Mouse (Mus musculus): Measurements from ENCODE around the gene Fcrlb. TPM values are rescaled to one million over a fixed set of nuclear protein-coding genes. Genes with fewer than 3 reads are reported as not detected.

Fcrlb gene
- polyA plus RNA-seq, 1 experiment from 2014 or later: 1.1 TPM

DNA sequence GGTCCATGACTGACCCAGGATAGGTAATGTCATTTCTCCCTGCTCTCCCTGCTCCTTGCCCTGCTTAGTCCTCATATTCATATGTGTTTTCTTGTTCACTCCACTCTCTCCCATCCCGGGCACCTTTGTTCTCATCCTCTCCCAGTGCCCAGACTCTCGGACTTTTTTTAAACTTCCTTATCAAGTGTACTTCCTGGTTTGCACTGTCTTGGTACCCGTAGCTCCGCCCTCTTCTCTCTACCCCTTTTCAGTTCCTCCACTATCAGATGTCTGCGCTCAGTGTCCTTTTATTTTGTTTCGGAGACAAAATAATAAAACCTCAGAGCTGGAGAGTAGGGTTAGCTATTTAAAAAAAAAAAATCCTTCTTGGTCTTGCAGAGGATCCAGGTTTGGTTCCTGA, 11.7 kb upstream of the Fcrlb start:
- no peak overlapping the region for H3K9ac ChIP-seq (ENCODE audit: low read depth, low read length)
- no peaks in the 10 kb centered on the region for H3K4me1 ChIP-seq (ENCODE audit: control insufficient read depth, insufficient read depth, low read length)
- no peak overlapping the region for H3K27ac ChIP-seq (ENCODE audit: low read length)
- WGBS: 92% methylated on average over 6 of the region's 6 CpGs
- no peaks in the 10 kb centered on the region for H3K36me3 ChIP-seq (ENCODE audit: control insufficient read depth, insufficient read depth, low read length)
- no peak for ATAC-seq
- no peaks in the 10 kb centered on the region for H3K27me3 ChIP-seq (ENCODE audit: control insufficient read depth, insufficient read depth, low read depth, low read length)
- H3K4me2 ChIP-seq (ENCODE audit: low read length): no peak overlapping the region
- H3K9me3 ChIP-seq (replicated peaks; ENCODE audit: control insufficient read depth, low read length, poor library complexity, severe bottlenecking): no peaks in the 10 kb centered on the region
- no peak overlapping the region for H3K4me3 ChIP-seq (ENCODE audit: low read depth, low read length)

- Histone ChIP-seq H3K4me1 (ENCODE audit: control insufficient read depth, insufficient read depth, low read length) (no peaks in the 10 kb centered on the region), H3K4me3 (ENCODE audit: low read depth, low read length) (no peak overlapping the region), H3K4me2 (ENCODE audit: low read length) (no peak overlapping the region), H3K9me3 (replicated peaks; ENCODE audit: control insufficient read depth, low read length, poor library complexity, severe bottlenecking) (no peaks in the 10 kb centered on the region), H3K27me3 (ENCODE audit: control insufficient read depth, insufficient read depth, low read depth, low read length) (no peaks in the 10 kb centered on the region), H3K36me3 (ENCODE audit: control insufficient read depth, insufficient read depth, low read length) (no peaks in the 10 kb centered on the region), H3K9ac (ENCODE audit: low read depth, low read length) (no peak overlapping the region), H3K27ac (ENCODE audit: low read length) (no peak overlapping the region)
- ATAC-seq: no peak
- 93% methylated on average over 8 of the region's 8 CpGs for WGBS
These were observed 6.6 kb upstream of the Fcrlb start for GRCm38 (mm10) chr1:170919308-170919707.

DNA sequence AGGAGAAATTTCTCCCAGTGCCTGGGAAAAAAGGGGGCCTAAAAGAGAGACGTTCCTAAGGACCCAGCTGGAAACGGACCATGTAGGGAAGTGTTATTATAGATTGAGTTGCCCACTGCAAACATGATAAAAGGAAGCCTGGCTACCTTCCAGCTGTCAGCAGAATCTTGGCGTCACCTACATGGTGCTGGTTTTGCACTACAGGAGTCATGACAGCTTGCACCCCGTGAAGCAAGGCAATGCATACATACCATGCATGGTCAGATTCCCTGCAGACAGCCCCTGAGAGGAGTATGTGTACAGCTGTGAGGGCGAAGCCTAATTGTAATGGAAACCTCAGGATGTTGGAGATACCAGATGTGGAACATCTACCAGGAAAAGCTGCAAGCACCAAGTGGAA, 2.9 kb upstream of the Fcrlb start:
- H3K4me2 ChIP-seq (ENCODE audit: low read length): no peak overlapping the region
- no peaks in the 10 kb centered on the region for H3K36me3 ChIP-seq (ENCODE audit: control insufficient read depth, insufficient read depth, low read length)
- H3K27ac ChIP-seq (ENCODE audit: low read length): no peak overlapping the region
- no peaks in the 10 kb centered on the region for H3K9me3 ChIP-seq (replicated peaks; ENCODE audit: control insufficient read depth, low read length, poor library complexity, severe bottlenecking)
- H3K27me3 ChIP-seq (ENCODE audit: control insufficient read depth, insufficient read depth, low read depth, low read length): 0 out of 2 replicates have a peak, but pooled peaks cover 2% of the 10 kb centered on the region
- H3K9ac ChIP-seq (ENCODE audit: low read depth, low read length): no peak overlapping the region
- ATAC-seq: no peak
- H3K4me3 ChIP-seq (ENCODE audit: low read depth, low read length): no peak overlapping the region
- 80% methylated on average over 5 of the region's 5 CpGs for WGBS
- H3K4me1 ChIP-seq (ENCODE audit: control insufficient read depth, insufficient read depth, low read length): no peaks in the 10 kb centered on the region

DNA sequence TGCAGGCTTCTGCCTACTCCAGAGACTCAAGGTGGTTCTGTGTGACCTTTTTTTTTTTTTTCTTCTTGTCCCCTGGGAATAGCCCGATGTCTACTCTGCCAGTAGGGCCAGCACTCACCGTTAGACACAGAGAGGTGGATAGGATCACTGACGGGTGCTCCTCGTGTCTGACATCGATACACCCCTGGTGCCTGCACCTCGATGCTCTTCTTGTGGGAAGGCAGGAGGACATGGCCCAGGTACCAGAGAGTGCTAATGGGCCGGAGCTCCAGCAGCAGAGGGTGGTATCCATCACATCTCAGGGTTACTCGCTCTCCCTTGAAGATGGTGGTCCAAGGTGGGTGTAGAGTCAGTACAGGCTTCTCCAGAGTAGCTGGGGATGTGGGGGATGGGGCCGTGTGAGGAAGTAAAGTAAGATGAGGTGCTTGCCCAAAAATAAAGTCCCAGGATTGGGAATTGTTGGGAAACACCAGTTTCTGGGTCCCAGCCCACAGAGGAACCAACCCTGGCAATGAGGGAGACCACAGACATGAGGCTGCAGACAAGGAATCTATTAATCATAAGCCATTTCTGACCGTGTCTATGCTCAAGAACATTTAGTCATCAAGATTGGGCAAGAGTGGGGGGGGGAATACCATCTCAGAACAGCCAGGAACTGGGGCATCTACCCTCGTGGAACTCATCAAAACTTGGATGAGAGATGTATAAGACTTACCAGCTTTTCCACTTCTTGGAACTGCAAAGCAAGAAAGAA, 657 bp downstream of the Fcrlb start:
- 83% methylated on average over 11 of the region's 11 CpGs for WGBS
- H3K9ac ChIP-seq (ENCODE audit: low read depth, low read length): no peak overlapping the region

DNA sequence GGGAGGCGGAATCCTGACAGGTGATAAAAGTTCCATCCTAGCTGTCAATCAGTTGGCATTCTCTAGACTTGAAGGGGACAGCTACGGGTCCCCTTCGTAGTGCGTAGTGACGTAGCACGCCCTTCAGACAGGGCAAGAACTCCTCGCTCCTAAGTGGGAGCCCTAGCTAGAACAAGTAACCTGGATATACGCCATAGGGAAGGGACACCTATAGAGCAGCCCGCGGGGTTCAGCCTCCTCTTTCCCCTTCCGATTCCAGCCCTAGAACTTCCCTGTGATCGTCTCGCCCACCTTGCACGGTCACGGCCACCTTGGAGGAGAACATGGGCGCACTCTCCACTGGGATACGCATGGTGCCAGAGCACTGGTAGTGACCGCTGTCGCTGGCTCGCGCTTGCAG, 4.4 kb downstream of the Fcrlb start:
- H3K27me3 ChIP-seq (ENCODE audit: control insufficient read depth, insufficient read depth, low read depth, low read length): peaks cover 10% of the 10 kb centered on the region
- peak overlapping the region; percentile 97 for H3K4me2 ChIP-seq (ENCODE audit: low read length)
- peaks cover 5% of the 10 kb centered on the region; the same call in 1 of the 2 replicates for H3K4me1 ChIP-seq (ENCODE audit: control insufficient read depth, insufficient read depth, low read length)
- no peaks in the 10 kb centered on the region for H3K36me3 ChIP-seq (ENCODE audit: control insufficient read depth, insufficient read depth, low read length)
- no peak overlapping the region for H3K27ac ChIP-seq (ENCODE audit: low read length)
- H3K9me3 ChIP-seq (replicated peaks; ENCODE audit: control insufficient read depth, low read length, poor library complexity, severe bottlenecking): no peaks in the 10 kb centered on the region
- 2% methylated on average over 21 of the region's 21 CpGs for WGBS
- H3K9ac ChIP-seq (ENCODE audit: low read depth, low read length): peak overlapping the region; percentile 73
- peak; percentile 75 for ATAC-seq
- peak overlapping the region; percentile 54 for H3K4me3 ChIP-seq (ENCODE audit: low read depth, low read length)

More for the DNA sequence above, 657 bp downstream of the Fcrlb start:
- Histone ChIP-seq H3K36me3 (ENCODE audit: control insufficient read depth, insufficient read depth, low read length) (no peaks in the 10 kb centered on the region), H3K4me1 (ENCODE audit: control insufficient read depth, insufficient read depth, low read length) (peaks cover 5% of the 10 kb centered on the region; the same call in 1 of the 2 replicates), H3K4me3 (ENCODE audit: low read depth, low read length) (no peak overlapping the region), H3K9me3 (replicated peaks; ENCODE audit: control insufficient read depth, low read length, poor library complexity, severe bottlenecking) (no peaks in the 10 kb centered on the region), H3K27me3 (ENCODE audit: control insufficient read depth, insufficient read depth, low read depth, low read length) (peaks cover 10% of the 10 kb centered on the region), H3K4me2 (ENCODE audit: low read length) (no peak overlapping the region), H3K27ac (ENCODE audit: low read length) (no peak overlapping the region)
- no peak for ATAC-seq

DNA sequence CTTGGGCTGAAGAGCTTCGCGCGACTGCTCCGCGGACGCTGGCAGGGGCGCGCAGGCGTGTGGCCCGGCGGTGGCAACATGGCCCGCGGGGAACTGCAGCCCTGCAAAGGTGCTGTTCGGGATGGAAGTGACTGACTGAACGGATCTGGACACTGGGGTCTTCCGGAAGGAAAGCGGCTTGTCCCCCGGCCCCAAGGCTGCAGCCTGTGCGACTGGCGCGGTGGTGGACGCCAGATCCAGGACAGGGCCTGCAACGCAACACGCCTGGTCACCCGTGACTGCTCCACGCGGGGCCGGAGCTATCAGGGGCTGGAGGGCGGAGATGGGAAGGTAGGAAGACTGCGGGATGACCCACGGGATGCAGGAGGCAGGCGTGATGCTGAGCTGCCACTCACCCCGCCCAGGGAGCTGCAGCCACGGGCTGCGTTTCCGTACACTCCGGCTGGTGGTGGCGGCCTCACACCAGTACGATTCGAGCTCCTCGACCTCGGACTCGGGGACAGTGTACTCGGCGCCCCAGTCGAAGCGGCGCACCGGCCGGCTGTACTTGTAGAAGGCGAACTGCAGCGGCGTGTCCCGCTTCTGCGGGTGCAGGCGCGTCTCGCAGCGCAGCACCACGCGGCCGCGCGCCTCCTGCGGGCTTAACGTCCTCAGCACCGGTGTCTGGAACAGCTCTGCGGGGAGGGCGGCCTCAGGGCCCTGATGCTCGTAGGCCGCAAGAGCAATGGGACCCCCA, 5.1 kb downstream of the Fcrlb start:
- ATAC-seq: peak; percentile 88
- Histone ChIP-seq H3K36me3 (ENCODE audit: control insufficient read depth, insufficient read depth, low read length) (no peaks in the 10 kb centered on the region), H3K4me2 (ENCODE audit: low read length) (peak overlapping the region; percentile 97), H3K9ac (ENCODE audit: low read depth, low read length) (peak overlapping the region; percentile 73), H3K27ac (ENCODE audit: low read length) (0 out of 2 replicates have a peak overlapping the region, but pooled peaks have one; percentile 9), H3K4me3 (ENCODE audit: low read depth, low read length) (peak overlapping the region; percentile 54), H3K9me3 (replicated peaks; ENCODE audit: control insufficient read depth, low read length, poor library complexity, severe bottlenecking) (no peaks in the 10 kb centered on the region), H3K27me3 (ENCODE audit: control insufficient read depth, insufficient read depth, low read depth, low read length) (peaks cover 8% of the 10 kb centered on the region), H3K4me1 (ENCODE audit: control insufficient read depth, insufficient read depth, low read length) (peaks cover 5% of the 10 kb centered on the region; the same call in 1 of the 2 replicates)
- under 1% methylated on average over 71 of the region's 71 CpGs for WGBS

GRCm38 (mm10) chr1:170907111-170907455, 5.7 kb downstream of the Fcrlb start:
- H3K9ac ChIP-seq (ENCODE audit: low read depth, low read length): peak overlapping the region; percentile 73
- peak overlapping the region; percentile 54 for H3K4me3 ChIP-seq (ENCODE audit: low read depth, low read length)
- H3K36me3 ChIP-seq (ENCODE audit: control insufficient read depth, insufficient read depth, low read length): no peaks in the 10 kb centered on the region
- H3K4me1 ChIP-seq (ENCODE audit: control insufficient read depth, insufficient read depth, low read length): peaks cover 5% of the 10 kb centered on the region; the same call in 1 of the 2 replicates
- peak overlapping the region; percentile 97 for H3K4me2 ChIP-seq (ENCODE audit: low read length)
- H3K27me3 ChIP-seq (ENCODE audit: control insufficient read depth, insufficient read depth, low read depth, low read length): peaks cover 8% of the 10 kb centered on the region
- H3K27ac ChIP-seq (ENCODE audit: low read length): 0 out of 2 replicates have a peak overlapping the region, but pooled peaks have one; percentile 9
- ATAC-seq: peak; percentile 43; the same call in 1 of the 2 replicates
- 19% methylated on average over 11 of the region's 11 CpGs for WGBS
- H3K9me3 ChIP-seq (replicated peaks; ENCODE audit: control insufficient read depth, low read length, poor library complexity, severe bottlenecking): no peaks in the 10 kb centered on the region

DNA sequence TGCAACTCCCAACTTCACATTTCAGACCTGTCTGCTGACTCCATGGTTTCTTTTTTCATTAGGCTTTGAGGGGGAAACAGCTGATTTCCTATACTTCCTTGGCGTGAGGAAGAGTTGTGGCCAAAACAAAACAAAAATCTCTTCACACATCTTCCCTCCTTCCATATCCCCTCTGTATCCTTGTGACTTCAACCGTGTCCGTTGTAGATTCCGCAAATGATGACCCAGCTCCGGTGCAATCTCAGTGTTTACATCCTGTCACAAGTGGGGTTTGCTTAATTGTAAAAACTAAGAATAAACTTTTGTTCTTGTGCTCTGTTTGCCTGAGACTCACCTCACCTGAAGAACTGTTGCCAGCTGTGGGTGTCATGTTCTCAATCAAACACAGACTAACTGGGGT, 9.3 kb downstream of the Fcrlb start:
- no peaks in the 10 kb centered on the region for H3K36me3 ChIP-seq (ENCODE audit: control insufficient read depth, insufficient read depth, low read length)
- peaks cover 2% of the 10 kb centered on the region; the same call in 1 of the 2 replicates for H3K27me3 ChIP-seq (ENCODE audit: control insufficient read depth, insufficient read depth, low read depth, low read length)
- no peak overlapping the region for H3K4me2 ChIP-seq (ENCODE audit: low read length)
- no peaks in the 10 kb centered on the region for H3K9me3 ChIP-seq (replicated peaks; ENCODE audit: control insufficient read depth, low read length, poor library complexity, severe bottlenecking)
- H3K4me3 ChIP-seq (ENCODE audit: low read depth, low read length): no peak overlapping the region
- H3K27ac ChIP-seq (ENCODE audit: low read length): no peak overlapping the region
- ATAC-seq: no peak
- H3K4me1 ChIP-seq (ENCODE audit: control insufficient read depth, insufficient read depth, low read length): peaks cover 2% of the 10 kb centered on the region; the same call in 1 of the 2 replicates
- H3K9ac ChIP-seq (ENCODE audit: low read depth, low read length): no peak overlapping the region
- 75% methylated on average over 5 of the region's 5 CpGs for WGBS

Measured in midbrain, embryonic 16.5 days (tissue).